Mouse (Mus musculus) olfactory bulb, adult 2 months (tissue): Measurements from ENCODE around the gene Pten. TPM values are rescaled to one million over a fixed set of nuclear protein-coding genes. Genes with fewer than 3 reads are reported as not detected.
"Not testable (repeated sequence)": the region's sequence is repeated elsewhere in the genome, so short reads cannot be mapped to it uniquely, and the experiment has no call there.

Source experiments
- H3K27ac ChIP-seq: fragments of 200-500 bp; 2 replicates; pipeline ENCODE4 v1.5.1; 2012; ENCODE audit warnings: low read depth, low read length; ENCODE audit not compliant: insufficient read depth
- H3K4me1 ChIP-seq: fragments of 200-500 bp; 2 replicates; pipeline ENCODE4 v1.6.1; 2012; ENCODE audit warnings: low read length; ENCODE audit not compliant: control insufficient read depth, insufficient read depth
- H3K4me3 ChIP-seq: fragments of 200-500 bp; 2 replicates; pipeline ENCODE4 v1.5.1; 2012; ENCODE audit warnings: mild to moderate bottlenecking, low read depth, low read length, moderate library complexity; ENCODE audit not compliant: insufficient read depth
- CTCF ChIP-seq: fragments of 200-500 bp; IDR thresholded peaks from 2 replicates; pipeline ENCODE4 v1.5.1; 2012; ENCODE audit warnings: low read depth, mild to moderate bottlenecking, low read length, moderate library complexity; ENCODE audit not compliant: insufficient read depth
- POLR2A ChIP-seq: fragments of 200-500 bp; IDR thresholded peaks from 2 replicates; pipeline ENCODE4 v1.6.1; 2012; ENCODE audit warnings: mild to moderate bottlenecking, low read depth, low read length, moderate library complexity; ENCODE audit not compliant: insufficient read depth
- WGBS: fragments of 180-500 bp; shearing (Covaris S2); methylation state at CpG from one replicate; pipeline ENCODE4 v1.1.7; 2018; 5-methylcytosine and 5-hydroxymethylcytosine counted together
- polyA plus RNA-seq: library from polyadenylated mRNA; stranded (reverse); fragments of >200 nt; gene quantifications from 2 replicates; pipeline ENCODE4 v1.2.4, GENCODE M21; 2012; ENCODE audit warnings: low replicate concordance; ENCODE audit not compliant: missing spikeins, insufficient read depth, insufficient read length

Pten gene
- polyA plus RNA-seq, 1 experiment, result 127 TPM

DNA sequence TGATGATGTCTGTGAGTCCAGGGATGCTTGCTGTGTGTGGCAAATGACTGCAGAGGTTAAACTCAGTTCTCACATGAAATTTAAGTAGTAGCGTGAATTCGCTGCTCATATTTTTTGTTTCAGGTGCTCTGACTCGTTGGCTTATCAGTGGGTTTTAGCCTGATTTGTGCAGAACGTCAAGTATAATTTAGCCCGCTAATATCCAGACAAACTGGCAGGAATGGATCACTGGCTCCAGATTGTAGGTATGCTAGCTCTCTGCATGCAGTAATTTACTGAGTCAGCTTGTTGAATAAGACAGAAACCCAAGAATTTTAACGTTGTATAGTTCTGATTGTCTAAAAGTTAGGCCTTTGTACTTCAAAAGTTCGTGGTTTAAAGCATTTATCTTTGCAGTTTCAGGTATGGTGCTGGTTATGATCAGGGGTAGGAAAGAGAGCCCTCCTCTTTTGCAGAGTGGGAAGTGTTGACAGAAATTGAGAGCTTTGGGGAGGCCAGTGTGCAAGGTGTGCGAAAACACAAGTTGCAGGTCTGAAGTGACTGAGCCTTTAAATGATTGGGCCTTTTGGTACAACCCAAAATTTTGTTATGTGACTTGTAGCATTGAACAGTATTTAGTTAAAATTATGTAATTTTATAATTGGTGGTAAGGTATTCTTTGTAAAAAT is 2.2 kb downstream of the Pten start:
- 0% methylated on average over 8 of the region's 8 CpGs for WGBS
- Histone ChIP-seq H3K27ac (peak overlapping the region; percentile 77), H3K4me1 (peaks cover 2% of the 10 kb centered on the region), H3K4me3 (peak overlapping the region; percentile 48)
- TF ChIP-seq CTCF, result no peak

DNA sequence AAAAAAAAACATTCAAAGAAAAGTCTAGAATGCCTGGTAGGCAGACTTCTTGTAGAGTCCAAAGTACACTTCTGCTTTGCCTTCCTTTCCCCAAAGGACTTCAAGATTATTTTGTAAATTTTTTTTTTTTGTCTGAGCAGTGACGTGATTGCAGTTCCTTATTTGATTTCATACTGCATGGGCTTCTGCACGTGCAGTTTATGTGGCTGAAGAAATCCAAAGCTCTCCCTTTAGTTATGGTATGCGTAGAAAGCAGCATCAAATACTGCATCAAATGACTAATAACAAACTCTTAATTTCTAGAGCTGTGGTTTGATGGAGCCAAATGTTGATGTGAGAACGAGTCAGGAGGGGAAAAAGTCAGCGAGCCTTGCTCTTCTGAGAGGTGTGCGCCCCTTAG is 3.2 kb downstream of the Pten start:
- H3K4me3 ChIP-seq, result peak overlapping the region; percentile 51
- H3K27ac ChIP-seq, result no peak overlapping the region
- no peak for TF ChIP-seq POLR2A
- no peak for TF ChIP-seq CTCF
- 3% methylated on average over 6 of the region's 6 CpGs for WGBS
- no peaks in the 10 kb centered on the region for H3K4me1 ChIP-seq

DNA sequence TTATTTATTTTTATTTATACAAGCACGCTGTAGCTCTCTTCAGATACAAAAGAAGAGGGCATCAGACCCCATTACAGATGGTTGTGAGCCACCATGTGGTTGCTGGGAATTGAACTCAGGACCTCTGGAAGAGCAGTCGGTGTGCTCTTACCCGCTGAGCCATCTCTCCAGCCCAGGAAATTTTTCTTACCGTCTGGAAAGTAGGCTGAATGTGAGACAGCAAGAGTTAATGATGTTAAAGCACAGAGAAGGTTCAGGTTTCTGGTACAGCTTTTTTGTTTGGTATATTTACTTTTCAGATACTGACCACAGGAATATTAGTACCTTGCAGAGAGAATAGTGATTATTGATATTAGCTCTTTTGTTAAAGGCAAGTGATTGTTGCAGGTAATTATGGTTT is 3.9 kb downstream of the Pten start:
- Histone ChIP-seq H3K4me3 (peak overlapping the region; percentile 40), H3K27ac (no peak overlapping the region), H3K4me1 (no peaks in the 10 kb centered on the region)
- no peak for TF ChIP-seq POLR2A
- TF ChIP-seq CTCF, result no peak
- WGBS, result 25% methylated on average over 4 of the region's 4 CpGs

DNA sequence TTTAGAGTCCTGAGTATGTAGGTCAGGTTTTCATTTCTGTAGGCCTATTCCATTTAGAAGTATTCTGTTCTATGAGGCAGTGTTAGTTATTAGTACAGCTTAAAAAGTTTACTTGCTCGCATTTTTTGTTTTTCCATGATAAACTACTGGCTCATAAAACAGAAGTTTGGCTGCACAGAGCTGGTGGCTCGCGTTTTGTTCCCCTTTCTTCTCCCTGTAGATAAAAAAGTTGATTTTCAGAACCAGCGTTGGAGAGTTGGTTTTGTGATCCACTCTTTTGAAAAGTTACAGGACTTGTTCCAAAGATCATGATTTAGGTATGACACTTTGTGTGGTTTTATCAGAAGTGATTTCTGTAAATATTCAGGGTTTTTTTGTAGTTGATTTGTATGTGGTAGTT is 5.2 kb downstream of the Pten start:
- H3K4me1 ChIP-seq, result no peaks in the 10 kb centered on the region

DNA sequence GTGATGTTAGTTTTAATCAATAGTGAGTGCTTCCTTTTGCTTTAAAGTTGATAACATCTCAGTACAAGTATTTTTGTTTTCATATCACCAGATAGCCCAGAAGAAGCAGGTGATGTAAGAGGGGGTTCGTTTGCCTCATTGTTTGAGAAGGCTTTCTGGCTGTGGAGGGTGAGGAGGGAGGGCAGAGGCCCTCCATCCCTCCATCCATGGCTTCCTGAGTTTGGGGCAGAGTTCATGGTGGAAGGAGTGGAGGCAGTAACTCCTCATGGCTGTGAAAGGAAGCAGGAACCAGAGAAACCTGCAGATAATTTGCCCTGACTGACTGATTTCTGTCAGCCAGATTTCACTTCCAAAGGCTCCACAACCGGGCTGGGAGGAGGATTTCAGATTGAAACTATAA is 21.1 kb downstream of the Pten start:
- no peak overlapping the region for H3K27ac ChIP-seq
- 25% methylated on average over 2 of the region's 2 CpGs for WGBS
- no peak for TF ChIP-seq CTCF
- TF ChIP-seq POLR2A, result no peak
- H3K4me3 ChIP-seq, result no peak overlapping the region
- peaks cover 7% of the 10 kb centered on the region for H3K4me1 ChIP-seq

More for the DNA sequence above, 5.2 kb downstream of the Pten start:
- WGBS, result 8% methylated on average over 4 of the region's 4 CpGs
- TF ChIP-seq CTCF, result no peak
- no peak for TF ChIP-seq POLR2A
- Histone ChIP-seq H3K27ac (no peak overlapping the region), H3K4me3 (no peak overlapping the region)

DNA sequence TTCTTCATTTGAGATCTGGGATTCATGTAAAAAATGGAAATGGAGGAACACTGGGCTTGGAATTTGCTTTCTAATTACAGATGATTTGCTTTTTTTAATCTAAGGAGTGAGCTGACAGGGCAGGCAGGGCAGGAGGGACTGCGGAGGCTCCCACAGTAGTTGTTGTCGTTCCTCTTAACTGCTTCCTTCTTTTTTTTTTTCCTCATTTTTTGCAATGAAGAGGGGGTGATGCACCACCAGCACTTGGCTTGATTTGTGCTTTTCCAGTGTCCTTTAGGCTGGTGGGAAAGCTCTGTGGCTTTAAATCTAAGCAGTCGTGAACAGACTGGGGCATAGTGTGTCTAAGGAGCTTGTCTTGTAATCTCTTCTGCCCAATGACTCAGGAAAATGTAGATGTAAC is 21.8 kb downstream of the Pten start:
- no peak overlapping the region for H3K27ac ChIP-seq
- H3K4me3 ChIP-seq, result no peak overlapping the region
- peaks cover 7% of the 10 kb centered on the region for H3K4me1 ChIP-seq
- 13% methylated on average over 3 of the region's 3 CpGs for WGBS
- TF ChIP-seq CTCF (no peak), POLR2A (no peak)

DNA sequence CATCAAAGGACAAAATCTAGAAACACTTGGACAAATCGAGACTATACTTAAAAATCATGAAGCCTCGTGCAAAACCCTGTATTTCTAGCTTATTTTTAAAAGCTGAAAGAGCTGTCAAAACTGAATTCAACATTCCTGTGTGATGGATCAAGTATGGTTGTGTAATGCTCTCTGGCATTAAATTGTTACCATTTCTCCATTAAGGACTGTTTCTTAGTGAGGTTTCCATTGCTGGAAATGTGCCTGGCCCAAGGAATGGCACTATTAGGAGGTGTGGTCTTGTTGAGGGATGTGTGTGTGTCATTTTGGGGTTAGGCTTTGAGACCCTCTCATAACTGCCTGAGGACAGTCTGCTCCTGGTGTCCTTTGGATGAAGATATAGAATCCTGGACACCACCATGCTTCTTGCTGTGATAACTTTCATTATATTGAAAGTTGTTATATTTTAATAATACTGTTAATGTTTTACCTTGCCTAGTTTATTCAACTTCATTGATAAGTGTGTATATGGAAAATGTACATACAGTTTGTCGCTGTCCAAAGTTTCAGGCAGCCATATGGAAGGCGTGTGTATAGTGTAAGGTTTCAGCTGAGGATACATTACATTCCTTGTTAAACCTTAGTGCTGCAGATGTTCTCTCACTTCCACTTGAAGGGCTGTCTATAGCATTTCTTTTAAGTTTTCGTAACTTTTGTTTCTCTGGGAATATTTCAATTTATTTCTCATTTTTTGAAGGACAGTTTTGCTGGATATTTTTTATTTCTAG is 24.2 kb downstream of the Pten start:
- WGBS, result 84% methylated on average over 5 of the region's 5 CpGs
- no peak for TF ChIP-seq CTCF
- no peak for TF ChIP-seq POLR2A
- Histone ChIP-seq H3K27ac (no peak overlapping the region), H3K4me1 (peaks cover 7% of the 10 kb centered on the region), H3K4me3 (no peak overlapping the region)

DNA sequence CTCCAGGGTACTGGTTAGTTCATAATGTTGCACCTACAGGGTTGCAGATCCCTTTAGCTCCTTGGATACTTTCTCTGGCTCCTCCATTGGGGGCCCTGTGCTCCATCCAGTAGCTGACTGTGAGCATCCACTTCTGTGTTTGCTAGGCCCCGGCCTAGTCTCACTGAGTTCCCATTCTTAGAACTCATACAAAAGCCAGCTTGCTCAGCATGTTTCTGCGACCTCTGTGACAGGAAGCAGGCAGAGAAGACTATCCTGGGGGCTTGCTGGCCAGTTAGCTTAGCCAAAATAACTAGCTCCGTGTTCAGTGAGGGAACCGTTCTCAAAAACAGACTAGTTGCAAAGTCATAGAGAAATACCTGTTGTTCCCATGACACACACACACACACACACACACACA is 30.1 kb downstream of the Pten start:
- H3K4me3 ChIP-seq, H3K4me1 ChIP-seq, H3K27ac ChIP-seq: not testable (repeated sequence)
- 39% methylated on average over 4 of the region's 4 CpGs for WGBS

DNA sequence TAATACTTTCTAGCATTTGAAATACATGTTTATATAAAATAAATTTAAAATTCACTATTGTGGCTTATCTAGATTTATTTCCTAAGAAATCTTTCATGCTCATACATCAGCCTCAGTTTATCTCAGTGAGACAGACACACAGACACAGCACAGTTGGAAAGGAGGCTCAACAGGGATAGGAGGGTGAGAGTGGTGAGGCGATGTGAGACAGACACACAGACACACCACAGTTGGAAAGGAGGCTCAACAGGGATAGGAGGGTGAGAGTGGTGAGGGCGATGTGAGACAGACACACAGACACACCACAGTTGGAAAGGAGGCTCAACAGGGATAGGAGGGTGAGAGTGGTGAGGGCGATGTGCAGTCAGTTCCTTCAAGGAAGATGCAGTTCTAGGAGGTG is 30.7 kb downstream of the Pten start:
- 76% methylated on average over 3 of the region's 3 CpGs for WGBS
- H3K4me3 ChIP-seq, H3K27ac ChIP-seq, H3K4me1 ChIP-seq: not testable (repeated sequence)

DNA sequence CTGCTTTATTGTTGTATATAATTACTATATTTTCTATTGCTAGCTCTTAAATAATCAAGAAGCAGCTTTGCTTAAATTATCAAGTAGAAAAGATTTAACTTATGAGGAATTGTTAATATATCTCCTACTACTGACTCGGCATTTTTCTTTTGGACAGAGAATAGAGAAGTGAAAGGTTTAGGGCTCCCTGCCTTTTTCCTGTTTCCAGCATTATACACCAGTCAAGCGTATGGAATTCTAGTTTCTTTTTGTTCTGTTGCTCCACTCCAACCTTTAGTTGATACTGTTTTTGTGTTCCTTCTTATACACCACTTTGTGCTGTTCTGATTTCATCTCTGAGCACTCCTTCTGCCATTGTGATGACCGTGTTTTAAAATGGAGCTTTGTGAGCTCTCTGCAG is 32.2 kb downstream of the Pten start:
- Histone ChIP-seq H3K4me1 (peaks cover 10% of the 10 kb centered on the region), H3K27ac (no peak overlapping the region), H3K4me3 (no peak overlapping the region)
- 19% methylated on average over 3 of the region's 3 CpGs for WGBS
- TF ChIP-seq CTCF, result no peak
